In genomic region chrX:73922550-73922882, GRCm38 (mm10) we compare ENCODE assay signal across 9 mouse cellular contexts. TPM values are rescaled to one million over a fixed set of nuclear protein-coding genes. Genes with fewer than 3 reads are reported as not detected.
DNase-seq lines count a peak whose midpoint lies in the region; ATAC-seq and TF ChIP-seq lines count a peak whose summit lies in the region.
"Had no signal": no experiment of that assay in that cellular context is flagged by ENCODE, and none has a peak within 500 bp of the region (broad histone marks: within the 10 kb centered on the region; RNA-seq: fewer than 3 reads in every experiment).

No protein-coding gene starts in this region.

- in situ Hi-C loops in CH12.LX (cut with MboI; ENCODE audit: low pct_ligation_motif_present, low pct_unique_long_range_greater_than_20kb, low sequenced_read_pairs) = no loop called here

- no peak for TF ChIP-seq CTCF in CH12.LX (conservative IDR thresholded peaks at IDR 0.05 in 1 of 2, IDR thresholded peaks at IDR 0.05 in 1 of 2; ENCODE audit: low read depth in 2 of 2, low read length in 2 of 2)
- TF ChIP-seq CTCF in lung, adult 2 months (IDR thresholded peaks at IDR 0.05; ENCODE audit: insufficient read depth, low read length) = no peak

- H3K4me3 ChIP-seq in CH12.LX (replicated peaks in 1 of 3; ENCODE audit: low read depth in 2 of 3, low read length in 2 of 3, poor library complexity in 1 of 3) = peak overlapping the region; percentile 30 to 92 (median 66)
- H3K4me3 ChIP-seq in hindbrain, embryonic 10.5 days = peak overlapping the region; percentile 62
- H3K4me3 ChIP-seq in midbrain, embryonic 11.5 days (ENCODE audit: low read depth, low read length) = peak overlapping the region; percentile 52
- no peak overlapping the region for H3K4me3 ChIP-seq in lung, adult 2 months (replicated peaks; ENCODE audit: extremely low read depth, low read depth, low read length)

- peak overlapping the region; percentile 53 for H3K27ac ChIP-seq in CH12.LX (ENCODE audit: insufficient read depth, low read depth)
- peak overlapping the region; percentile 89 for H3K27ac ChIP-seq in hindbrain, embryonic 10.5 days
- H3K27ac ChIP-seq in midbrain, embryonic 11.5 days (ENCODE audit: low read depth, low read length) = no peak overlapping the region

- peaks cover 2 to 15% of the 10 kb centered on the region in 2 experiments; a peak in 2 of 4 replicates for H3K4me1 ChIP-seq in CH12.LX (ENCODE audit: control insufficient read depth in 1 of 2, insufficient read depth in 2 of 2)
- peaks cover 6% of the 10 kb centered on the region; the same call in 1 of the 2 replicates for H3K4me1 ChIP-seq in hindbrain, embryonic 10.5 days (replicated peaks)
- no peaks in the 10 kb centered on the region; the same call in 1 of the 2 replicates for H3K4me1 ChIP-seq in midbrain, embryonic 11.5 days (ENCODE audit: control insufficient read depth, insufficient read depth, low read length)
- H3K4me1 ChIP-seq in lung, adult 2 months (ENCODE audit: control insufficient read depth, insufficient read depth, low read length) = 0 out of 2 replicates have a peak, but pooled peaks cover 2% of the 10 kb centered on the region

- H3K36me3 ChIP-seq in CH12.LX (replicated peaks in 1 of 2; ENCODE audit: control insufficient read depth in 1 of 2, insufficient read depth in 1 of 2, low read length in 1 of 2) = peaks cover 32 to 49% of the 10 kb centered on the region in 2 experiments
- H3K36me3 ChIP-seq in hindbrain, embryonic 10.5 days = peaks cover 26% of the 10 kb centered on the region
- no peaks in the 10 kb centered on the region; the same call in none of the 2 replicates for H3K36me3 ChIP-seq in midbrain, embryonic 11.5 days (ENCODE audit: control insufficient read depth, insufficient read depth, low read length)

- H3K4me2 ChIP-seq in CH12.LX (ENCODE audit: insufficient read depth, low read depth, poor library complexity, severe bottlenecking) = peak overlapping the region; percentile 19
- peak overlapping the region; percentile 62 for H3K4me2 ChIP-seq in midbrain, embryonic 11.5 days

- TF ChIP-seq EP300 in CH12.LX (IDR thresholded peaks at IDR 0.05; ENCODE audit: low read length) = no peak

- 76% methylated on average over 8 of the region's 8 CpGs for WGBS in hindbrain, embryonic 10.5 days
- 78% methylated on average over 8 of the region's 8 CpGs for WGBS in midbrain, embryonic 11.5 days
- WGBS in lung, adult 2 months = 68% methylated on average over 8 of the region's 8 CpGs

- dilution Hi-C loops in CH12.LX (cut with MboI; ENCODE audit: extremely low pct_ligation_motif_present, extremely low pct_unique_long_range_greater_than_20kb, low sequenced_read_pairs) = no loop called here

- no peaks in the 10 kb centered on the region for H3K9me3 ChIP-seq in CH12.LX (replicated peaks; ENCODE audit: low read length)
- H3K9me3 ChIP-seq in hindbrain, embryonic 10.5 days = no peaks in the 10 kb centered on the region
- no peaks in the 10 kb centered on the region for H3K9me3 ChIP-seq in midbrain, embryonic 11.5 days (ENCODE audit: control insufficient read depth, low read length)

- H3K79me2 ChIP-seq in CH12.LX (replicated peaks; ENCODE audit: control insufficient read depth, extremely low read depth, insufficient read depth, poor library complexity, severe bottlenecking) = peaks cover 16% of the 10 kb centered on the region

- peak overlapping the region; percentile 25 for H3K9ac ChIP-seq in CH12.LX (ENCODE audit: insufficient read depth, low read depth)
- H3K9ac ChIP-seq in midbrain, embryonic 11.5 days (ENCODE audit: low read length) = peak overlapping the region; percentile 53; the same call in 1 of the 2 replicates

- TF ChIP-seq POLR2A in CH12.LX (IDR thresholded peaks at IDR 0.05; ENCODE audit: low read depth, low read length) = no peak
- no peak for TF ChIP-seq POLR2A in lung, adult 2 months (IDR thresholded peaks at IDR 0.05; ENCODE audit: borderline replicate concordance, extremely low read depth, low read depth, low read length)

- no peak for ATAC-seq in midbrain, embryonic 11.5 days (ENCODE audit: low FRiP score)

- no peaks in the 10 kb centered on the region for H3K27me3 ChIP-seq in CH12.LX (replicated peaks)
- no peaks in the 10 kb centered on the region for H3K27me3 ChIP-seq in hindbrain, embryonic 10.5 days (ENCODE audit: insufficient read depth, poor library complexity, severe bottlenecking)
- no peaks in the 10 kb centered on the region for H3K27me3 ChIP-seq in midbrain, embryonic 11.5 days (ENCODE audit: control insufficient read depth, insufficient read depth, low read length)

- TF ChIP-seq RAD21 in CH12.LX (IDR thresholded peaks at IDR 0.05; ENCODE audit: low read depth, low read length) = no peak

- DNase-seq in embryo, embryonic 11 days = peak; percentile 6
- DNase-seq in embryo, embryonic 10 days (ENCODE audit: low spot score) = no peak
- DNase-seq in CH12.LX (ENCODE audit: extremely low read depth) = no peak
- no peak for DNase-seq in hindbrain, embryonic 10.5 days (ENCODE audit: low spot score)
- no peak for DNase-seq in midbrain, embryonic 11.5 days (ENCODE audit: low spot score, missing footprints)
- no peak for DNase-seq in spleen, adult 12 weeks (ENCODE audit: low spot score)
- no peak for DNase-seq in adrenal gland, postnatal 36 days
- no peak for DNase-seq in lung, adult 2 months

TF ChIP-seq in CH12.LX, 34 proteins besides CTCF, POLR2A, EP300 and RAD21:
- no peak for TF ChIP-seq ZC3H11A (IDR thresholded peaks at IDR 0.05; ENCODE audit: low read depth, low read length)
- TF ChIP-seq ZKSCAN1 (IDR thresholded peaks at IDR 0.05; ENCODE audit: borderline replicate concordance, low read depth, low read length) = no peak
- TF ChIP-seq CHD2 (IDR thresholded peaks at IDR 0.05; ENCODE audit: low read length) = 0 out of 2 replicates have a peak, but pooled peaks have one; percentile 24
- TF ChIP-seq ZNF384 (IDR thresholded peaks at IDR 0.05; ENCODE audit: low read depth, low read length) = no peak
- no peak for TF ChIP-seq CHD1 (IDR thresholded peaks at IDR 0.05; ENCODE audit: low read depth, low read length)
- no peak for TF ChIP-seq PAX5 (IDR thresholded peaks at IDR 0.05; ENCODE audit: low read length)

RNA-seq across cellular contexts. Expression of gene Naa10, which starts 0.8 kb away (rescaled TPM):
- total RNA-seq in CH12.LX (2012; rRNA removed) (148 and 184 TPM in 2 replicates), CH12.LX (2014; rRNA removed) (152 and 166 TPM in 2 replicates)
- polyA plus RNA-seq in CH12.LX (2012; ENCODE audit: insufficient read length, low read depth) = 144 and 152 TPM in 2 replicates
- polyA plus RNA-seq in hindbrain, embryonic 10.5 days (2016; fragmentation: Nextera tagmentation; extraction: Ambion mirVana) = 148 and 159 TPM in 2 replicates
- 117 and 121 TPM in 2 replicates for polyA plus RNA-seq in midbrain, embryonic 11.5 days (2014; fragmentation: Nextera tagmentation; extraction: Ambion mirVana)
- 10 to 100 TPM; 76.0 to 85.1 TPM for total RNA-seq in adrenal gland, postnatal 36 days (2021)
- 33.3 and 42.6 TPM in 2 replicates for polyA plus RNA-seq in lung, adult 2 months (2012; rRNA removed)

RNA-seq across cellular contexts. Expression of gene Arhgap4, which starts 0.8 kb away (rescaled TPM):
- 13.6 and 14.3 TPM in 2 replicates for total RNA-seq in CH12.LX (2012; rRNA removed)
- total RNA-seq in CH12.LX (2014; rRNA removed) = 10.9 and 13.9 TPM in 2 replicates
- 24.1 and 24.5 TPM in 2 replicates for polyA plus RNA-seq in CH12.LX (2012; ENCODE audit: insufficient read length, low read depth)
- polyA plus RNA-seq in hindbrain, embryonic 10.5 days (2016; fragmentation: Nextera tagmentation; extraction: Ambion mirVana) = 2.2 TPM in 2 replicates
- 1.7 and 2.1 TPM in 2 replicates for polyA plus RNA-seq in midbrain, embryonic 11.5 days (2014; fragmentation: Nextera tagmentation; extraction: Ambion mirVana)
- total RNA-seq in adrenal gland, postnatal 36 days (2021) = 1 to 10 TPM; 2.9 to 3.0 TPM
- 27.8 and 39.0 TPM in 2 replicates for polyA plus RNA-seq in lung, adult 2 months (2012; rRNA removed)

RNA-seq across cellular contexts. Expression of gene Renbp, which starts 8.1 kb away (rescaled TPM):
- 38.5 and 43.4 TPM in 2 replicates for total RNA-seq in CH12.LX (2012; rRNA removed)
- 24.7 and 25.2 TPM in 2 replicates for total RNA-seq in CH12.LX (2014; rRNA removed)
- 64.7 and 66.3 TPM in 2 replicates for polyA plus RNA-seq in CH12.LX (2012; ENCODE audit: insufficient read length, low read depth)
- 20.6 and 25.8 TPM in 2 replicates for polyA plus RNA-seq in hindbrain, embryonic 10.5 days (2016; fragmentation: Nextera tagmentation; extraction: Ambion mirVana)
- polyA plus RNA-seq in midbrain, embryonic 11.5 days (2014; fragmentation: Nextera tagmentation; extraction: Ambion mirVana) = 14.4 and 17.6 TPM in 2 replicates
- 10 to 100 TPM; 16.1 to 23.8 TPM for total RNA-seq in adrenal gland, postnatal 36 days (2021)
- 37.5 and 42.3 TPM in 2 replicates for polyA plus RNA-seq in lung, adult 2 months (2012; rRNA removed)

RNA-seq across cellular contexts. Expression of gene L1cam, which starts 26.6 kb away (rescaled TPM):
- total RNA-seq in CH12.LX (2012; rRNA removed) (0.21 and 0.30 TPM in 2 replicates), CH12.LX (2014; rRNA removed) (0.12 and 0.23 TPM in 2 replicates)
- 0.49 and 0.65 TPM in 2 replicates for polyA plus RNA-seq in CH12.LX (2012; ENCODE audit: insufficient read length, low read depth)
- polyA plus RNA-seq in hindbrain, embryonic 10.5 days (2016; fragmentation: Nextera tagmentation; extraction: Ambion mirVana) = 13.4 and 26.1 TPM in 2 replicates
- 18.3 and 21.3 TPM in 2 replicates for polyA plus RNA-seq in midbrain, embryonic 11.5 days (2014; fragmentation: Nextera tagmentation; extraction: Ambion mirVana)
- 10 to 100 TPM in 1 of 2 experiments, 1 to 10 TPM in 1; 9.8 to 10.0 TPM for total RNA-seq in adrenal gland, postnatal 36 days (2021)
- 6.6 and 9.4 TPM in 2 replicates for polyA plus RNA-seq in lung, adult 2 months (2012; rRNA removed)

RNA-seq across cellular contexts. Expression of gene Avpr2, which starts 30.6 kb away (rescaled TPM):
- 0.34 and 0.46 TPM in 2 replicates for total RNA-seq in CH12.LX (2012; rRNA removed)
- total RNA-seq in CH12.LX (2014; rRNA removed) = not detected in 2 replicates
- 0.20 and 0.64 TPM in 2 replicates for polyA plus RNA-seq in CH12.LX (2012; ENCODE audit: insufficient read length, low read depth)
- polyA plus RNA-seq in hindbrain, embryonic 10.5 days (2016; fragmentation: Nextera tagmentation; extraction: Ambion mirVana) = 0.16 TPM in 1 of 2 replicates, not detected in the other
- polyA plus RNA-seq in midbrain, embryonic 11.5 days (2014; fragmentation: Nextera tagmentation; extraction: Ambion mirVana) = not detected in 2 replicates
- not detected for total RNA-seq in adrenal gland, postnatal 36 days (2021)
- not detected in 2 replicates for polyA plus RNA-seq in lung, adult 2 months (2012; rRNA removed)
- polyA plus RNA-seq: gonadal fat pad, adult 2 months had no signal
